Mouse (Mus musculus): Measurements from ENCODE around the gene Tlk2. TPM values are rescaled to one million over a fixed set of nuclear protein-coding genes. Genes with fewer than 3 reads are reported as not detected.

Tlk2 gene
- polyA plus RNA-seq, 1 experiment from 2014 or later = 5.5 TPM

DNA sequence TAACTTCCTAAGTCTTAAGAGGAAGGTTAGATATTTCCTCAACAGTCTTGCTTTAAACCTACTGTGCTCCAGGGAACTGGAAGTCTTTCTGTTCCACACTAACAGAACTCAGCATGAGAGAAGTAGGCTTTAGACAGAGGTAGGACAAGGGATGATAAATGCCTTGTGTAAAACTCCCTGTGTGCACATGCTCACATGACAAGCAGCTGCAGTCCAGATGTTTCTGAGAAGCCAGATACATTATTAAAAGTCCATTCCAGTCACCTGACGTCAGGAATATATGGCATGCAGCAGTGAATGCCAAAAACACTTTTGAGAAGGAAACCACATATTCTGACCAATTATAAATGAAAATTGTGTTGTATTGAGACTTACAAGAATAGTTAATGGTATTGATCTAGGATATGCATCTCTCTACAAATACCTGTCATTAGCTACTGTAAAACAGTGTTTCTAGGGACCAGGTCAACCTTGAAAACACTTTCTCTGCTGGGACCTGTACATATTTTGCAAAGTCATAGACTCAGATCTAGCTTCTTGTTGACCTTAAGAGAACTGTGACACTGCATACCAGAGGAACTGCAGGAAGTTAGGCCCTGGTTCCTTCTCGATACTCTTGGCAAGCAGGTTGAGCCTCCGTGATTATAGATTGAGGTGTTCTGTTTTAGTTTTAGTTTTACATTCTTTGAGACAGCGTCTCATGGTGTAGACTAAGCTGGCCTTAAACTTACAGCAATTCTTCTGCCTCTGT is 83.2 kb downstream of the Tlk2 start:
- 76% methylated on average over 4 of the region's 4 CpGs for WGBS (ENCODE audit: insufficient replicate concordance)
- peaks cover 22% of the 10 kb centered on the region for H3K36me3 ChIP-seq (ENCODE audit: control insufficient read depth, insufficient read depth)
- no peak overlapping the region for H3K9ac ChIP-seq (ENCODE audit: low read depth, low read length)

GRCm38 (mm10) chr11:105264506-105264905 is 85.9 kb downstream of the Tlk2 start:
- no peaks in the 10 kb centered on the region for H3K9me3 ChIP-seq (replicated peaks; ENCODE audit: control insufficient read depth, low read length)
- H3K4me1 ChIP-seq (ENCODE audit: control insufficient read depth, low read depth, low read length) = no peaks in the 10 kb centered on the region
- no peak overlapping the region for H3K4me3 ChIP-seq (ENCODE audit: low read depth, low read length)
- H3K9ac ChIP-seq (ENCODE audit: low read depth, low read length) = no peak overlapping the region
- ATAC-seq (ENCODE audit: low read depth) = no peak
- H3K4me2 ChIP-seq (ENCODE audit: low read depth, low read length) = no peak overlapping the region
- no peaks in the 10 kb centered on the region for H3K27me3 ChIP-seq (ENCODE audit: control insufficient read depth, insufficient read depth, low read depth, low read length)
- H3K36me3 ChIP-seq (ENCODE audit: control insufficient read depth, insufficient read depth) = peaks cover 19% of the 10 kb centered on the region
- no peak overlapping the region for H3K27ac ChIP-seq (ENCODE audit: low read length)

More for the DNA sequence above, 83.2 kb downstream of the Tlk2 start:
- Histone ChIP-seq H3K4me3 (ENCODE audit: low read depth, low read length) (no peak overlapping the region), H3K27me3 (ENCODE audit: control insufficient read depth, insufficient read depth, low read depth, low read length) (no peaks in the 10 kb centered on the region), H3K4me1 (ENCODE audit: control insufficient read depth, low read depth, low read length) (no peaks in the 10 kb centered on the region), H3K27ac (ENCODE audit: low read length) (no peak overlapping the region), H3K4me2 (ENCODE audit: low read depth, low read length) (no peak overlapping the region), H3K9me3 (replicated peaks; ENCODE audit: control insufficient read depth, low read length) (no peaks in the 10 kb centered on the region)
- no peak for ATAC-seq (ENCODE audit: low read depth)

GRCm38 (mm10) chr11:105264988-105265387 is 86.4 kb downstream of the Tlk2 start:
- H3K36me3 ChIP-seq (ENCODE audit: control insufficient read depth, insufficient read depth) = peaks cover 19% of the 10 kb centered on the region
- no peak overlapping the region for H3K27ac ChIP-seq (ENCODE audit: low read length)
- H3K4me3 ChIP-seq (ENCODE audit: low read depth, low read length) = no peak overlapping the region
- no peaks in the 10 kb centered on the region for H3K4me1 ChIP-seq (ENCODE audit: control insufficient read depth, low read depth, low read length)
- no peaks in the 10 kb centered on the region for H3K9me3 ChIP-seq (replicated peaks; ENCODE audit: control insufficient read depth, low read length)
- no peak for ATAC-seq (ENCODE audit: low read depth)
- no peak overlapping the region for H3K4me2 ChIP-seq (ENCODE audit: low read depth, low read length)
- no peaks in the 10 kb centered on the region for H3K27me3 ChIP-seq (ENCODE audit: control insufficient read depth, insufficient read depth, low read depth, low read length)
- no peak overlapping the region for H3K9ac ChIP-seq (ENCODE audit: low read depth, low read length)
- WGBS (ENCODE audit: insufficient replicate concordance) = 89% methylated on average over 3 of the region's 3 CpGs

DNA sequence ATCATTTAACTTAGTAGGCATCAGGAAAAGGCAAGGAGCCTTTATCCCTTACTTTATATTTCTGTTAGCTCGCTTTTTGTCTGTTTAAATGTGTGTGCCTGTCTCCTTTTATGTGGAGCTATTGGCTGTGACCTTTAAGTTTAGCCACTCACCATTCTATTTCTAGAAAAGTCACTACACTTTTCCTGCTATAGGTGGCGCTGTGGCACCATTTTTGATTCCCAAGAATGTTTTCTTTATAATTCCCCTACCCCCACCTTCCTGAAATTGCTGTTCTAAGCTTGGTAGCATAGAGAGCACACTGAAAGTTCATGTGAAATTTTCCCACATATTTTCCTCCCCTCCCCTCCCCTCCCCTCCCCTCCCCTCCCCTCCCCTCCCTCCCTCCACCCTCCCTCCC is 91.5 kb downstream of the Tlk2 start:
- no peak overlapping the region for H3K27ac ChIP-seq (ENCODE audit: low read length)

GRCm38 (mm10) chr11:105280456-105280855 is 101.8 kb downstream of the Tlk2 start:
- H3K9me3 ChIP-seq (replicated peaks; ENCODE audit: control insufficient read depth, low read length) = no peaks in the 10 kb centered on the region
- no peaks in the 10 kb centered on the region for H3K4me1 ChIP-seq (ENCODE audit: control insufficient read depth, low read depth, low read length)
- H3K27me3 ChIP-seq (ENCODE audit: control insufficient read depth, insufficient read depth, low read depth, low read length) = no peaks in the 10 kb centered on the region
- no peak for ATAC-seq (ENCODE audit: low read depth)
- no peak overlapping the region for H3K4me3 ChIP-seq (ENCODE audit: low read depth, low read length)
- H3K4me2 ChIP-seq (ENCODE audit: low read depth, low read length) = no peak overlapping the region
- no peak overlapping the region for H3K9ac ChIP-seq (ENCODE audit: low read depth, low read length)
- 83% methylated on average over 6 of the region's 6 CpGs for WGBS (ENCODE audit: insufficient replicate concordance)
- no peak overlapping the region for H3K27ac ChIP-seq (ENCODE audit: low read length)
- H3K36me3 ChIP-seq (ENCODE audit: control insufficient read depth, insufficient read depth) = peaks cover 34% of the 10 kb centered on the region

More for the DNA sequence above, 91.5 kb downstream of the Tlk2 start:
- Histone ChIP-seq H3K4me3 (ENCODE audit: low read depth, low read length) (no peak overlapping the region), H3K4me2 (ENCODE audit: low read depth, low read length) (no peak overlapping the region), H3K36me3 (ENCODE audit: control insufficient read depth, insufficient read depth) (peaks cover 21% of the 10 kb centered on the region), H3K9ac (ENCODE audit: low read depth, low read length) (no peak overlapping the region), H3K4me1 (ENCODE audit: control insufficient read depth, low read depth, low read length) (no peaks in the 10 kb centered on the region), H3K9me3 (replicated peaks; ENCODE audit: control insufficient read depth, low read length) (no peaks in the 10 kb centered on the region), H3K27me3 (ENCODE audit: control insufficient read depth, insufficient read depth, low read depth, low read length) (no peaks in the 10 kb centered on the region)
- WGBS (ENCODE audit: insufficient replicate concordance) = 26% methylated on average over 2 of the region's 2 CpGs
- no peak for ATAC-seq (ENCODE audit: low read depth)

GRCm38 (mm10) chr11:105281291-105281690 is 102.7 kb downstream of the Tlk2 start:
- no peak overlapping the region for H3K4me3 ChIP-seq (ENCODE audit: low read depth, low read length)
- no peak overlapping the region for H3K27ac ChIP-seq (ENCODE audit: low read length)
- peaks cover 26% of the 10 kb centered on the region for H3K36me3 ChIP-seq (ENCODE audit: control insufficient read depth, insufficient read depth)
- no peak for ATAC-seq (ENCODE audit: low read depth)
- 87% methylated on average over 7 of the region's 7 CpGs for WGBS (ENCODE audit: insufficient replicate concordance)
- H3K4me1 ChIP-seq (ENCODE audit: control insufficient read depth, low read depth, low read length) = no peaks in the 10 kb centered on the region; the same call in 1 of the 2 replicates
- H3K9ac ChIP-seq (ENCODE audit: low read depth, low read length) = no peak overlapping the region
- H3K27me3 ChIP-seq (ENCODE audit: control insufficient read depth, insufficient read depth, low read depth, low read length) = no peaks in the 10 kb centered on the region
- H3K4me2 ChIP-seq (ENCODE audit: low read depth, low read length) = no peak overlapping the region
- no peaks in the 10 kb centered on the region for H3K9me3 ChIP-seq (replicated peaks; ENCODE audit: control insufficient read depth, low read length)

GRCm38 (mm10) chr11:105281763-105282459 is 103.3 kb downstream of the Tlk2 start:
- no peaks in the 10 kb centered on the region; the same call in 1 of the 2 replicates for H3K4me1 ChIP-seq (ENCODE audit: control insufficient read depth, low read depth, low read length)
- 89% methylated on average over 12 of the region's 12 CpGs for WGBS (ENCODE audit: insufficient replicate concordance)
- H3K27me3 ChIP-seq (ENCODE audit: control insufficient read depth, insufficient read depth, low read depth, low read length) = no peaks in the 10 kb centered on the region
- peaks cover 19% of the 10 kb centered on the region for H3K36me3 ChIP-seq (ENCODE audit: control insufficient read depth, insufficient read depth)
- no peaks in the 10 kb centered on the region for H3K9me3 ChIP-seq (replicated peaks; ENCODE audit: control insufficient read depth, low read length)
- no peak for ATAC-seq (ENCODE audit: low read depth)
- no peak overlapping the region for H3K27ac ChIP-seq (ENCODE audit: low read length)
- no peak overlapping the region for H3K4me2 ChIP-seq (ENCODE audit: low read depth, low read length)
- H3K9ac ChIP-seq (ENCODE audit: low read depth, low read length) = no peak overlapping the region
- H3K4me3 ChIP-seq (ENCODE audit: low read depth, low read length) = no peak overlapping the region

- Histone ChIP-seq H3K4me1 (ENCODE audit: control insufficient read depth, low read depth, low read length) (no peaks in the 10 kb centered on the region; the same call in 1 of the 2 replicates), H3K4me3 (ENCODE audit: low read depth, low read length) (no peak overlapping the region), H3K4me2 (ENCODE audit: low read depth, low read length) (no peak overlapping the region), H3K27me3 (ENCODE audit: control insufficient read depth, insufficient read depth, low read depth, low read length) (no peaks in the 10 kb centered on the region), H3K9me3 (replicated peaks; ENCODE audit: control insufficient read depth, low read length) (no peaks in the 10 kb centered on the region), H3K27ac (ENCODE audit: low read length) (no peak overlapping the region), H3K36me3 (ENCODE audit: control insufficient read depth, insufficient read depth) (peaks cover 19% of the 10 kb centered on the region), H3K9ac (ENCODE audit: low read depth, low read length) (no peak overlapping the region)
- no peak for ATAC-seq (ENCODE audit: low read depth)
- 77% methylated on average over 2 of the region's 2 CpGs for WGBS (ENCODE audit: insufficient replicate concordance)
Observed at GRCm38 (mm10) chr11:105282460-105282859, 103.9 kb downstream of the Tlk2 start.

DNA sequence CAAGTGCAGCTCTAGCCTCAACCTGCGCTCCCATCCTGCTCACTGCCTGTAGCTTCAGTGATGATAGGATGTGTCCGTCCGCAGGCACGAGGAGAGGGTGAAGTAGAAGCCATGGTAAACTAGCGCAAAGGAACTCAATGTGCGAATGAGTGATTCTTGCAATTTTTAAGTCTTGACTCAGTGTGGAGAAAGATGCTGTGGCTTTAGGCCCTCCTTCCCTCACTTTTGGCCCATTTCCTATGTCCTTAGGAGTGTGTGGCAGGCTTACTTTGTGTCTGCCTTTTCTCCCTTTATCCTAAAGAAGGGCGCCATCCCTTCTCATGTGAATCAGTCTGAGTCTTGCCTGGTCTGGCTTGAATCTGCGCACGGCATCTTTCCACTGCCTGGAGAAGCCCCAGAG is 104.4 kb downstream of the Tlk2 start:
- Histone ChIP-seq H3K9me3 (replicated peaks; ENCODE audit: control insufficient read depth, low read length) (no peaks in the 10 kb centered on the region), H3K27me3 (ENCODE audit: control insufficient read depth, insufficient read depth, low read depth, low read length) (no peaks in the 10 kb centered on the region), H3K27ac (ENCODE audit: low read length) (no peak overlapping the region), H3K36me3 (ENCODE audit: control insufficient read depth, insufficient read depth) (peaks cover 19% of the 10 kb centered on the region), H3K4me2 (ENCODE audit: low read depth, low read length) (no peak overlapping the region), H3K9ac (ENCODE audit: low read depth, low read length) (no peak overlapping the region), H3K4me3 (ENCODE audit: low read depth, low read length) (no peak overlapping the region), H3K4me1 (ENCODE audit: control insufficient read depth, low read depth, low read length) (no peaks in the 10 kb centered on the region; the same call in 1 of the 2 replicates)
- WGBS (ENCODE audit: insufficient replicate concordance) = 90% methylated on average over 9 of the region's 9 CpGs
- no peak for ATAC-seq (ENCODE audit: low read depth)

Measured in liver, embryonic 16.5 days (tissue).